Mouse (Mus musculus): Measurements from ENCODE around the gene Dclre1c. TPM values are rescaled to one million over a fixed set of nuclear protein-coding genes. Genes with fewer than 3 reads are reported as not detected.

The Dclre1c gene
- total and polyA plus RNA-seq, 2 experiments from 2014 or later: 6.8 to 8.5 TPM

GRCm38 (mm10) chr2:3473891-3474290 is 50.0 kb downstream of the Dclre1c start:
- H3K36me3 ChIP-seq (ENCODE audit: insufficient read depth, low read length): no peaks in the 10 kb centered on the region
- WGBS: under 1% methylated on average over 12 of the region's 12 CpGs
- H3K27me3 ChIP-seq (ENCODE audit: insufficient read depth, low read length): no peaks in the 10 kb centered on the region
- peak overlapping the region; percentile 71; the same call in 1 of the 2 replicates for H3K27ac ChIP-seq
- H3K9me3 ChIP-seq (ENCODE audit: low read length): no peaks in the 10 kb centered on the region
- H3K4me2 ChIP-seq (ENCODE audit: low read depth, low read length): peak overlapping the region; percentile 66
- 0 out of 2 replicates have a peak, but pooled peaks cover 3% of the 10 kb centered on the region for H3K4me1 ChIP-seq (ENCODE audit: insufficient read depth, low read length)
- H3K4me3 ChIP-seq (ENCODE audit: low read length): peak overlapping the region; percentile 65
- no peak for TF ChIP-seq CTCF (IDR thresholded peaks at IDR 0.05; ENCODE audit: low read depth)
- ATAC-seq (no peak), DNase-seq (ENCODE audit: low spot score) (peak; percentile 21)
- peak overlapping the region; percentile 46 for H3K9ac ChIP-seq (replicated peaks; ENCODE audit: low read length)

- peak overlapping the region; percentile 66 for H3K4me2 ChIP-seq (ENCODE audit: low read depth, low read length)
- no peaks in the 10 kb centered on the region for H3K9me3 ChIP-seq (ENCODE audit: low read length)
- no peaks in the 10 kb centered on the region for H3K36me3 ChIP-seq (ENCODE audit: insufficient read depth, low read length)
- H3K4me3 ChIP-seq (ENCODE audit: low read length): peak overlapping the region; percentile 65
- 0 out of 2 replicates have a peak, but pooled peaks cover 3% of the 10 kb centered on the region for H3K4me1 ChIP-seq (ENCODE audit: insufficient read depth, low read length)
- WGBS: under 1% methylated on average over 46 of the region's 46 CpGs
- H3K9ac ChIP-seq (replicated peaks; ENCODE audit: low read length): peak overlapping the region; percentile 46
- DNase-seq (ENCODE audit: low spot score) (peak; percentile 78), ATAC-seq (peak; percentile 69)
- TF ChIP-seq CTCF (IDR thresholded peaks at IDR 0.05; ENCODE audit: low read depth): no peak
- H3K27ac ChIP-seq: peak overlapping the region; percentile 71
- no peaks in the 10 kb centered on the region for H3K27me3 ChIP-seq (ENCODE audit: insufficient read depth, low read length)
Measured at GRCm38 (mm10) chr2:3474361-3474805, 50.5 kb downstream of the Dclre1c start.

- TF ChIP-seq CTCF (IDR thresholded peaks at IDR 0.05; ENCODE audit: low read depth): no peak
- 0 out of 2 replicates have a peak, but pooled peaks cover 3% of the 10 kb centered on the region for H3K4me1 ChIP-seq (ENCODE audit: insufficient read depth, low read length)
- H3K4me3 ChIP-seq (ENCODE audit: low read length): peak within 1 kb of the TSS; percentile 65
- peak within 1 kb of the TSS; percentile 66 for H3K4me2 ChIP-seq (ENCODE audit: low read depth, low read length)
- peak; percentile 97 for DNase-seq (ENCODE audit: low spot score)
- H3K27me3 ChIP-seq (ENCODE audit: insufficient read depth, low read length): no peaks in the 10 kb centered on the region
- H3K9me3 ChIP-seq (ENCODE audit: low read length): no peaks in the 10 kb centered on the region
- H3K9ac ChIP-seq (replicated peaks; ENCODE audit: low read length): peak within 1 kb of the TSS; percentile 46
- WGBS: under 1% methylated on average over 41 of the region's 42 CpGs
- ATAC-seq: peak; percentile 97
- no peaks in the 10 kb centered on the region for H3K36me3 ChIP-seq (ENCODE audit: insufficient read depth, low read length)
- peak within 1 kb of the TSS; percentile 75 for H3K27ac ChIP-seq
Measured at GRCm38 (mm10) chr2:3474861-3475283, 50.9 kb downstream of the Dclre1c start, which contains the start of gene Suv39h2. Gene Suv39h2, minus strand, starts transcription at chr2:3475031.

- H3K36me3 ChIP-seq (ENCODE audit: insufficient read depth, low read length): no peaks in the 10 kb centered on the region
- H3K9me3 ChIP-seq (ENCODE audit: low read length): no peaks in the 10 kb centered on the region
- H3K9ac ChIP-seq (replicated peaks; ENCODE audit: low read length): no peak overlapping the region
- H3K27me3 ChIP-seq (ENCODE audit: insufficient read depth, low read length): no peaks in the 10 kb centered on the region
- peak overlapping the region; percentile 66 for H3K4me2 ChIP-seq (ENCODE audit: low read depth, low read length)
- no peak for ATAC-seq
- WGBS: 60% methylated on average over 3 of the region's 3 CpGs
- H3K4me1 ChIP-seq (ENCODE audit: insufficient read depth, low read length): 0 out of 2 replicates have a peak, but pooled peaks cover 3% of the 10 kb centered on the region
- DNase-seq (ENCODE audit: low spot score): no peak
- no peak overlapping the region for H3K27ac ChIP-seq
- H3K4me3 ChIP-seq (ENCODE audit: low read length): no peak overlapping the region
- no peak for TF ChIP-seq CTCF (IDR thresholded peaks at IDR 0.05; ENCODE audit: low read depth)
Measured at GRCm38 (mm10) chr2:3475746-3476251, 51.9 kb downstream of the Dclre1c start.

- 82% methylated on average over 3 of the region's 3 CpGs for WGBS
- no peak overlapping the region for H3K4me2 ChIP-seq (ENCODE audit: low read depth, low read length)
- 0 out of 2 replicates have a peak, but pooled peaks have one; percentile 12 for TF ChIP-seq CTCF (IDR thresholded peaks at IDR 0.05; ENCODE audit: low read depth)
- ATAC-seq (no peak), DNase-seq (ENCODE audit: low spot score) (no peak)
- H3K27ac ChIP-seq: no peak overlapping the region
- H3K4me1 ChIP-seq (ENCODE audit: insufficient read depth, low read length): no peaks in the 10 kb centered on the region
- H3K9ac ChIP-seq (replicated peaks; ENCODE audit: low read length): no peak overlapping the region
- no peaks in the 10 kb centered on the region for H3K27me3 ChIP-seq (ENCODE audit: insufficient read depth, low read length)
- H3K4me3 ChIP-seq (ENCODE audit: low read length): no peak overlapping the region
- H3K9me3 ChIP-seq (ENCODE audit: low read length): no peaks in the 10 kb centered on the region
- H3K36me3 ChIP-seq (ENCODE audit: insufficient read depth, low read length): no peaks in the 10 kb centered on the region
Measured at GRCm38 (mm10) chr2:3480239-3480638, 56.3 kb downstream of the Dclre1c start.

GRCm38 (mm10) chr2:3489816-3490215 is 65.9 kb downstream of the Dclre1c start:
- TF ChIP-seq CTCF (IDR thresholded peaks at IDR 0.05; ENCODE audit: low read depth): no peak
- 71% methylated on average over 3 of the region's 3 CpGs for WGBS
- DNase-seq (ENCODE audit: low spot score) (no peak), ATAC-seq (no peak)
- H3K4me1 ChIP-seq (ENCODE audit: insufficient read depth, low read length): no peaks in the 10 kb centered on the region
- H3K4me2 ChIP-seq (ENCODE audit: low read depth, low read length): no peak overlapping the region
- H3K27me3 ChIP-seq (ENCODE audit: insufficient read depth, low read length): no peaks in the 10 kb centered on the region
- H3K9me3 ChIP-seq (ENCODE audit: low read length): no peaks in the 10 kb centered on the region
- no peak overlapping the region for H3K9ac ChIP-seq (replicated peaks; ENCODE audit: low read length)
- H3K27ac ChIP-seq: no peak overlapping the region
- peaks cover 29% of the 10 kb centered on the region for H3K36me3 ChIP-seq (ENCODE audit: insufficient read depth, low read length)
- no peak overlapping the region for H3K4me3 ChIP-seq (ENCODE audit: low read length)

GRCm38 (mm10) chr2:3493833-3494409 is 70.0 kb downstream of the Dclre1c start:
- Histone ChIP-seq H3K27me3 (ENCODE audit: insufficient read depth, low read length) (no peaks in the 10 kb centered on the region), H3K4me2 (ENCODE audit: low read depth, low read length) (no peak overlapping the region), H3K9ac (replicated peaks; ENCODE audit: low read length) (no peak overlapping the region), H3K9me3 (ENCODE audit: low read length) (no peaks in the 10 kb centered on the region), H3K27ac (no peak overlapping the region), H3K36me3 (ENCODE audit: insufficient read depth, low read length) (peaks cover 57% of the 10 kb centered on the region), H3K4me3 (ENCODE audit: low read length) (no peak overlapping the region), H3K4me1 (ENCODE audit: insufficient read depth, low read length) (no peaks in the 10 kb centered on the region)
- no peak for ATAC-seq
- 89% methylated on average over 3 of the region's 3 CpGs for WGBS
- DNase-seq (ENCODE audit: low spot score): no peak
- TF ChIP-seq CTCF (IDR thresholded peaks at IDR 0.05; ENCODE audit: low read depth): no peak
